Mouse (Mus musculus): ENCODE data around the gene Idh1.

GRCm38 (mm10) chr1:65154814-65155213 lies 31.5 kb downstream of the Idh1 start:
- TF ChIP-seq POLR2A (IDR thresholded peaks at IDR 0.05; ENCODE audit: insufficient read depth, low read length) (no peak), CTCF (IDR thresholded peaks at IDR 0.05; ENCODE audit: low read depth, low read length) (no peak), EP300 (IDR thresholded peaks at IDR 0.05; ENCODE audit: insufficient read depth, low read depth, low read length) (no peak)

Data from ES-Bruce4 (cell line).